Mouse (Mus musculus): ENCODE measurements at regions not wholly inside any gene's neighbourhood (a gene's known extent, or its start where the extent isn't known, plus 50 kb on each side); places are given as distances from the start of the nearest gene placed in this dataset.

- no peak for TF ChIP-seq CTCF (IDR thresholded peaks at IDR 0.05; ENCODE audit: borderline replicate concordance, insufficient read depth, low read length)
- TF ChIP-seq POLR2A (IDR thresholded peaks at IDR 0.05; ENCODE audit: low read depth, low read length) = no peak
These were observed 442.8 kb upstream of the Nrp1 start for GRCm38 (mm10) chr8:127915591-127916028.
